Mouse (Mus musculus): ENCODE data around the gene Amn.

GRCm38 (mm10) chr12:111235631-111236030, 35.3 kb upstream of the Amn start:
- no peak for TF ChIP-seq GATA1 (IDR thresholded peaks at IDR 0.05; ENCODE audit: borderline replicate concordance, low read length)
- no peak for TF ChIP-seq FLI1 (IDR thresholded peaks at IDR 0.05; ENCODE audit: low read length)

All from megakaryocyte, embryonic 14.5 days (primary cell).